Mouse (Mus musculus): ENCODE data around the gene Tomm6. TPM values are rescaled to one million over a fixed set of nuclear protein-coding genes. Genes with fewer than 3 reads are reported as not detected.
"Not testable (repeated sequence)": the region's sequence is repeated elsewhere in the genome, so short reads cannot be mapped to it uniquely, and the experiment has no call there.

Tomm6 gene
- polyA plus RNA-seq, 1 experiment from 2014 or later = 431 TPM

DNA sequence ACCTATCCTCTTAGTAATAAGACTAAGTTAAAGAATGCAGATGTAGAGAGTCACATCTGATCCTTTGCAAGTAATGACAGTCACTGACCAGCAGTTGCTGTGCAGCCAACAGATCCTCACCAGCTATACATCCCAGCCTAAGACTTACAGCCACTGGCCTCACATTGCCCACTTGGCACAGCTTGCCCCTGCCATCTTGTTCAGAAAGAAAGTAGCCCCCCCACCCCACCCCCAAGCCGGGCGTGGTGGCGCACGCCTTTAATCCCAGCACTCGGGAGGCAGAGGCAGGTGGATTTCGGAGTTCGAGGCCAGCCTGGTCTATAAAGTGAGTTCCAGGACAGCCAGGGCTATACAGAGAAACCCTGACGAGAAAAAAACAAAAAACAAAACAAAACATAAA is 33.8 kb downstream of the Tomm6 start:
- not testable (repeated sequence) for DNase-seq (ENCODE audit: low spot score)

DNA sequence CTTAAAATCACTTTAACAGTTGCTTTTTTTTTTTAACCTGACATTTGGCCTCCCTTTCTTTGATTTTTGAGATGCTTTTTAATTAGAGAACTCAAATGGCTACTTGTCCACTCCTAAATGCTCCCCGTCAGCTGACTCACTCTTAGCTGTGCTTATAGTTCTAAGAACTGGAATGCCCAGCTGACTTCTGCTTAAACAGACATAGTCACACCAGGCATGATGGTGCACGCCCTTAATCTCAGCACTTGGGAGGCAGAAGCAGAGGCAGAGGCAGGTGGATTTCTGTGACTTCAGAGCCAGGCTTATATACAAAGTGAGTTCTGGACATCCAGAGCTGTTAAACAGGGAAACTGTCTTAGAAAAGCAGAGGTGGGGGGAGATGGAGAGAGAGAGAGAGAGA is 36.2 kb downstream of the Tomm6 start:
- DNase-seq (ENCODE audit: low spot score) = no peak

DNA sequence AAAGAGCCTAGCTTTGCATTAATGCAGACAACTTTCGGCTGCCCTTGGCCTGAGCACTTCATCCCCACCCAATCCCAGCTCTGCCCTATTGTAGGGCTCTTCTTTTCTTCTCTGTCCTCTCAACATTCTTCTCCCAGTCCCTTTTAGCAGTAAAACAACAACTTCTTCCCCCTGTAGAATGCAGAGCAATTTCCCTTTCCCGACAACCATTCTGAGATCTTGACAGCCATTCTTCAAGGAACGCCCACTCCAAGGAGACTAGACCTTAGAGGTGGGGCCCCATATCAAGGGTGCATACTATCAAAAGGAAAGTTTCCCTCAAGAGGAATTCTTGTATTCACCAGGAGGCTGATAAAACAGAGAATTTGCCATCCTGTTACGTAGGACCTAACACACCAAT is 39.2 kb downstream of the Tomm6 start:
- DNase-seq (ENCODE audit: low spot score) = no peak

DNA sequence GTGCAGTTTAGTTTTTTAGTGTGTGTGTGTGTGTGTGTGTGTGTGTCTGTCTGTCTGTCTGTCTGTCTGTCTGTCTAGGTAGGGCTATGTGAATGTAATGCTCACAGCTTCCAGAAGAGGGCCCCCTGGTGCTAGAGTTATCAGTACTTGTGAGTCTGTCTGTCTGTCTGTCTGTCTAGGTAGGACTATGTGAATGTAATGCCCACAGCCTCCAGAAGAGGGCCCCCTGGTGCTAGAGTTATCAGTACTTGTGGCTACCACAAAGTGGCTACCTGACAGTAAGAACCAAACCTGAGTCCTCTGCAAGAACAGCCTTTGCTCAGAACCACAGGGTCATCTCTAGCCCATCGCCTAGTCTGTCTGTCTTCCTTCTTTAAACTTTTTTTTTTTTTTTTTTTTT is 41.5 kb downstream of the Tomm6 start:
- DNase-seq (ENCODE audit: low spot score) = peak; percentile 73

DNA sequence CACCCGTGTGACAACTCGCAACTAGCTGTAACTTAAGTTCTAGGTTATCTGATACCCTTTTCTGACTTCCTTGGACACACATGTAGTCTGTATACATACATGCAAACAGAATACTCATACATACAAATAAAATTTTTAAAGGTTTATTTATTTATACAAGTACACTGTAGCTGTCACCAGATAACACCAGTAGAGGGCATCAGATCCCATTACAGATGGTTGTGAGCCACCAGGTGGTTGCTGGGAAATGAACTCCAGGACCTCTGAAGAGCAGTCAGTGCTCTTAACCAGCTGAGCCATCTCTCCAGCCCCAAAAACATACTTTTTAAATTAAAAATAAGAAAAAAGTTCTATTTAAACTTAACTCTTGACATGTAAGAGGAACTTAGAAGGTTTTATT is 45.2 kb downstream of the Tomm6 start:
- peak; percentile 32 for DNase-seq (ENCODE audit: low spot score)

Other genes starting within 250 kb of the Tomm6 start
- gene Taf8, start 186.1 kb downstream of the Tomm6 start, polyA plus RNA-seq (2015; fragmentation: Nextera tagmentation; extraction: Ambion mirVana) = 28.0 and 30.8 TPM in 2 replicates
- 1,113 and 1,146 TPM in 2 replicates for gene Ccnd3, start 183.3 kb downstream of the Tomm6 start, polyA plus RNA-seq (2015; fragmentation: Nextera tagmentation; extraction: Ambion mirVana)
- 21.3 and 22.4 TPM in 2 replicates for gene Bysl, start 76.9 kb downstream of the Tomm6 start, polyA plus RNA-seq (2015; fragmentation: Nextera tagmentation; extraction: Ambion mirVana)
- 46.9 and 50.1 TPM in 2 replicates for gene Med20, start 76.8 kb downstream of the Tomm6 start, polyA plus RNA-seq (2015; fragmentation: Nextera tagmentation; extraction: Ambion mirVana)
- gene Gm20517, start 76.8 kb downstream of the Tomm6 start, polyA plus RNA-seq (2015; fragmentation: Nextera tagmentation; extraction: Ambion mirVana) = 1.8 TPM in 2 replicates
- gene Usp49, start 57.7 kb downstream of the Tomm6 start, polyA plus RNA-seq (2015; fragmentation: Nextera tagmentation; extraction: Ambion mirVana) = 3.9 and 4.6 TPM in 2 replicates
- 0.98 and 1.3 TPM in 2 replicates for gene Frs3, start 644 bp upstream of the Tomm6 start, polyA plus RNA-seq (2015; fragmentation: Nextera tagmentation; extraction: Ambion mirVana)
- gene Gm21981, start 6.1 kb upstream of the Tomm6 start, polyA plus RNA-seq (2015; fragmentation: Nextera tagmentation; extraction: Ambion mirVana) = 0.12 and 0.18 TPM in 2 replicates
- gene Prickle4, start 6.3 kb upstream of the Tomm6 start, polyA plus RNA-seq (2015; fragmentation: Nextera tagmentation; extraction: Ambion mirVana) = 0.81 and 1.2 TPM in 2 replicates
- 2.4 and 2.5 TPM in 2 replicates for gene Pgc, start 38.5 kb upstream of the Tomm6 start, polyA plus RNA-seq (2015; fragmentation: Nextera tagmentation; extraction: Ambion mirVana)
- gene Tfeb, start 48.6 kb upstream of the Tomm6 start, polyA plus RNA-seq (2015; fragmentation: Nextera tagmentation; extraction: Ambion mirVana) = 4.7 and 5.5 TPM in 2 replicates
- 3.5 and 3.7 TPM in 2 replicates for gene Mdfi, start 146.3 kb upstream of the Tomm6 start, polyA plus RNA-seq (2015; fragmentation: Nextera tagmentation; extraction: Ambion mirVana)
- gene Foxp4, start 236.3 kb upstream of the Tomm6 start, polyA plus RNA-seq (2015; fragmentation: Nextera tagmentation; extraction: Ambion mirVana) = 18.0 TPM in 2 replicates

Measured in thymus, postnatal 0 days (tissue).